Mouse (Mus musculus) cerebral cortex, adult 2 months (tissue): ENCODE results near the gene Sesn1.

ENCODE experiments used
- WGBS: fragments of 180-500 bp; shearing (Covaris S2); methylation state at CpG from one replicate; pipeline ENCODE4 v1.1.7; 2018; 5-methylcytosine and 5-hydroxymethylcytosine counted together

The Sesn1 gene

GRCm38 (mm10) chr10:41931962-41932361, 122.2 kb downstream of the Sesn1 start:
- WGBS, result 39% methylated on average over 12 of the region's 12 CpGs

GRCm38 (mm10) chr10:41932943-41933342, 123.2 kb downstream of the Sesn1 start:
- WGBS, result 53% methylated on average over 5 of the region's 5 CpGs

- WGBS, result 68% methylated on average over 6 of the region's 6 CpGs
These were observed 123.8 kb downstream of the Sesn1 start for GRCm38 (mm10) chr10:41933536-41933935.

- 8% methylated on average over 21 of the region's 21 CpGs for WGBS
These were observed 125.1 kb downstream of the Sesn1 start for GRCm38 (mm10) chr10:41934633-41935475.

GRCm38 (mm10) chr10:41936100-41936499, 126.4 kb downstream of the Sesn1 start:
- WGBS, result 39% methylated on average over 4 of the region's 4 CpGs

- WGBS, result 67% methylated on average over 4 of the region's 4 CpGs
These were observed 127.4 kb downstream of the Sesn1 start for GRCm38 (mm10) chr10:41937176-41937575.

GRCm38 (mm10) chr10:41939090-41939489, 129.4 kb downstream of the Sesn1 start:
- 59% methylated on average over 4 of the region's 4 CpGs for whole genome bisulfite sequencing

- 89% methylated on average over 10 of the region's 10 CpGs for WGBS
These were observed 142.6 kb downstream of the Sesn1 start for GRCm38 (mm10) chr10:41952354-41952753.

GRCm38 (mm10) chr10:41952850-41953527, 143.3 kb downstream of the Sesn1 start:
- WGBS, result 94% methylated on average over 14 of the region's 14 CpGs

- WGBS, result 95% methylated on average over 5 of the region's 5 CpGs
These were observed 143.8 kb downstream of the Sesn1 start for GRCm38 (mm10) chr10:41953528-41953864.

- 94% methylated on average over 18 of the region's 18 CpGs for WGBS
These were observed 147.9 kb downstream of the Sesn1 start for GRCm38 (mm10) chr10:41957421-41958225.
